In the genomic region with DNA sequence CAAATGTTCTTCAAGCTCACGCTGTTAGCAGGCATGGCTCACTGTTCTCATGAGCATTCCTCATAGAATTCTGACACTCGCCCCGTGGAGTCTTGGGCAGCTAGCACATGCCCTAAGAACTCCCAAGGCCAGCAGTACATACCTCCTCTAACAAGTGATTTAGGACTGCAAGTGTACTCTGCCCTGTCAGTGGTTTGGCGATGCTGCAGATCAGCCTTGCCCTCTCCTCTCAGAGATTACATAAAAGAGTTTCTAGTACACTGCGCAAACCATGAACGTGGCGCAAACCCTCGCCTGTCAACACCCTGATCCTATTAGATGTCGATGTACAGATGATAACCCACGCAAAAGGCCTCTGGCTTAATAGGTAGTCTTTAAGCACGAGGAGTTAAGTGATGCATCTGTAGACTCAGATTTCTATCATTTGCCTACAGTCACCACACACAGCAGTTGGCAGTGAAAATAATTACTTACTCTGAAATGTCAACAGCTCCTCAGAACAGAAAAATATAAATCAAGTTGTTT, we compare ENCODE assay signal across 17 mouse cellular contexts. TPM values are rescaled to one million over a fixed set of nuclear protein-coding genes. Genes with fewer than 3 reads are reported as not detected.
DNase-seq lines count a peak whose midpoint lies in the region; ATAC-seq lines count a peak whose summit lies in the region.
"Had no signal": no experiment of that assay in that cellular context is flagged by ENCODE, and none has a peak within 500 bp of the region (broad histone marks: within the 10 kb centered on the region; RNA-seq: fewer than 3 reads in every experiment).

No protein-coding gene starts in this region.

- 68% methylated on average over 11 of the region's 11 CpGs for WGBS in hindbrain, embryonic 13.5 days
- WGBS in hindbrain, embryonic 12.5 days = 69% methylated on average over 11 of the region's 11 CpGs
- WGBS in forebrain, embryonic 16.5 days = 69% methylated on average over 11 of the region's 11 CpGs

- no peak overlapping the region for H3K4me2 ChIP-seq in hindbrain, embryonic 13.5 days
- no peak overlapping the region for H3K4me2 ChIP-seq in hindbrain, embryonic 12.5 days (replicated peaks)
- no peak overlapping the region for H3K4me2 ChIP-seq in forebrain, embryonic 16.5 days (ENCODE audit: low read length)
- H3K4me2 ChIP-seq: liver, embryonic 11.5 days; lung, embryonic 15.5 days had no signal

- H3K27ac ChIP-seq in hindbrain, embryonic 13.5 days = peak overlapping the region; percentile 12; the same call in 1 of the 2 replicates
- no peak overlapping the region for H3K27ac ChIP-seq in hindbrain, embryonic 12.5 days
- H3K27ac ChIP-seq in forebrain, embryonic 16.5 days (ENCODE audit: low read length) = peak overlapping the region; percentile 53; the same call in 1 of the 2 replicates
- H3K27ac ChIP-seq: lung, embryonic 15.5 days had no signal

- no peak overlapping the region for H3K9ac ChIP-seq in hindbrain, embryonic 13.5 days
- H3K9ac ChIP-seq in hindbrain, embryonic 12.5 days = no peak overlapping the region
- H3K9ac ChIP-seq in forebrain, embryonic 16.5 days (replicated peaks; ENCODE audit: low read depth, low read length) = no peak overlapping the region
- H3K9ac ChIP-seq: lung, embryonic 15.5 days had no signal

- no peaks in the 10 kb centered on the region for H3K27me3 ChIP-seq in hindbrain, embryonic 13.5 days
- H3K27me3 ChIP-seq in hindbrain, embryonic 12.5 days = no peaks in the 10 kb centered on the region
- H3K27me3 ChIP-seq in forebrain, embryonic 16.5 days (replicated peaks; ENCODE audit: control insufficient read depth, insufficient read depth, low read length) = no peaks in the 10 kb centered on the region
- H3K27me3 ChIP-seq: lung, embryonic 15.5 days had no signal

- DNase-seq in embryo, embryonic 10 days (ENCODE audit: low spot score) = peak; percentile 18
- DNase-seq in embryo, embryonic 11 days = no peak
- DNase-seq in adrenal gland, postnatal 14 days = peak; percentile 42
- no peak for DNase-seq in frontal cortex, postnatal 10 days (ENCODE audit: low spot score in 2 of 2)
- DNase-seq: B cell, adult 2 months; cerebellum, adult 9-11 months; kidney, adult 11 months; kidney, postnatal 25 days; thymus, postnatal 36 days had no signal

- no peaks in the 10 kb centered on the region for H3K36me3 ChIP-seq in hindbrain, embryonic 13.5 days
- no peaks in the 10 kb centered on the region for H3K36me3 ChIP-seq in hindbrain, embryonic 12.5 days
- H3K36me3 ChIP-seq in forebrain, embryonic 16.5 days (ENCODE audit: control insufficient read depth, insufficient read depth) = no peaks in the 10 kb centered on the region
- H3K36me3 ChIP-seq: lung, embryonic 15.5 days had no signal

- no peaks in the 10 kb centered on the region for H3K9me3 ChIP-seq in hindbrain, embryonic 13.5 days
- H3K9me3 ChIP-seq in hindbrain, embryonic 12.5 days (replicated peaks) = no peaks in the 10 kb centered on the region
- H3K9me3 ChIP-seq in forebrain, embryonic 16.5 days (ENCODE audit: control insufficient read depth, low read length) = no peaks in the 10 kb centered on the region
- H3K9me3 ChIP-seq: lung, embryonic 15.5 days had no signal

- no peak overlapping the region for H3K4me3 ChIP-seq in hindbrain, embryonic 13.5 days
- H3K4me3 ChIP-seq in hindbrain, embryonic 12.5 days = no peak overlapping the region
- no peak overlapping the region for H3K4me3 ChIP-seq in forebrain, embryonic 16.5 days (replicated peaks; ENCODE audit: low read length)
- H3K4me3 ChIP-seq: lung, embryonic 15.5 days had no signal

- H3K4me1 ChIP-seq in hindbrain, embryonic 13.5 days (replicated peaks) = peaks cover 28% of the 10 kb centered on the region
- H3K4me1 ChIP-seq in hindbrain, embryonic 12.5 days = peaks cover 22% of the 10 kb centered on the region
- H3K4me1 ChIP-seq in forebrain, embryonic 16.5 days (replicated peaks; ENCODE audit: control insufficient read depth, insufficient read depth, low read length) = peaks cover 27% of the 10 kb centered on the region
- H3K4me1 ChIP-seq: lung, embryonic 15.5 days had no signal

- ATAC-seq in hindbrain, embryonic 13.5 days (ENCODE audit: low FRiP score) = no peak
- ATAC-seq in hindbrain, embryonic 12.5 days (ENCODE audit: low FRiP score) = no peak
- ATAC-seq in forebrain, embryonic 16.5 days = peak; percentile 41; the same call in 1 of the 2 replicates

RNA-seq across cellular contexts. Expression of gene Lrtm1, which starts 11.9 kb away (rescaled TPM):
- polyA plus RNA-seq in hindbrain, embryonic 13.5 days (2015; fragmentation: Nextera tagmentation; extraction: Ambion mirVana) = 0.31 and 0.44 TPM in 2 replicates
- polyA plus RNA-seq in hindbrain, embryonic 12.5 days (2016; fragmentation: Nextera tagmentation; extraction: Ambion mirVana) = 0.49 and 0.86 TPM in 2 replicates
- 0.74 TPM in 1 of 2 replicates, not detected in the other for total RNA-seq in adrenal gland, postnatal 14 days (2021)
- polyA plus RNA-seq in forebrain, embryonic 16.5 days (2015; fragmentation: Nextera tagmentation; extraction: Ambion mirVana) = 0.07 and 0.33 TPM in 2 replicates
- total RNA-seq: layer of hippocampus, postnatal 10 days; left cerebral cortex, postnatal 14 days; megakaryocyte progenitor cell, adult 5-6 weeks had no signal
- polyA plus RNA-seq: liver, embryonic 11.5 days; lung, embryonic 15.5 days had no signal

Comparison
In these comparisons a context has a peak if more than half of its experiments do, and no peak if none do; other contexts are left out.
1. DNase-seq: peak in embryo, embryonic 10 days (single experiment) and adrenal gland, postnatal 14 days (single experiment); none in embryo, embryonic 11 days (single experiment) and frontal cortex, postnatal 10 days (0 of 2).